Mouse (Mus musculus) olfactory bulb, adult 2 months (tissue): ENCODE results near the gene Leng9. TPM values are rescaled to one million over a fixed set of nuclear protein-coding genes. Genes with fewer than 3 reads are reported as not detected.
A peak's percentile ranks its signal among the peaks of the same experiment; 100 is the strongest.
"Not testable (repeated sequence)": the region's sequence is repeated elsewhere in the genome, so short reads cannot be mapped to it uniquely, and the experiment has no call there.

Source experiments
- H3K27ac ChIP-seq: fragments of 200-500 bp; 2 replicates; pipeline ENCODE4 v1.5.1; 2012; ENCODE audit warnings: low read depth, low read length; ENCODE audit not compliant: insufficient read depth
- H3K4me1 ChIP-seq: fragments of 200-500 bp; 2 replicates; pipeline ENCODE4 v1.6.1; 2012; ENCODE audit warnings: low read length; ENCODE audit not compliant: control insufficient read depth, insufficient read depth
- H3K4me3 ChIP-seq: fragments of 200-500 bp; 2 replicates; pipeline ENCODE4 v1.5.1; 2012; ENCODE audit warnings: mild to moderate bottlenecking, low read depth, low read length, moderate library complexity; ENCODE audit not compliant: insufficient read depth
- CTCF ChIP-seq: fragments of 200-500 bp; IDR thresholded peaks from 2 replicates; pipeline ENCODE4 v1.5.1; 2012; ENCODE audit warnings: low read depth, mild to moderate bottlenecking, low read length, moderate library complexity; ENCODE audit not compliant: insufficient read depth
- POLR2A ChIP-seq: fragments of 200-500 bp; IDR thresholded peaks from 2 replicates; pipeline ENCODE4 v1.6.1; 2012; ENCODE audit warnings: mild to moderate bottlenecking, low read depth, low read length, moderate library complexity; ENCODE audit not compliant: insufficient read depth
- WGBS: fragments of 180-500 bp; shearing (Covaris S2); methylation state at CpG from one replicate; pipeline ENCODE4 v1.1.7; 2018; 5-methylcytosine and 5-hydroxymethylcytosine counted together
- polyA plus RNA-seq: library from polyadenylated mRNA; stranded (reverse); fragments of >200 nt; gene quantifications from 2 replicates; pipeline ENCODE4 v1.2.4, GENCODE M21; 2012; ENCODE audit warnings: low replicate concordance; ENCODE audit not compliant: missing spikeins, insufficient read depth, insufficient read length

Gene Leng9
- not detected in 2 replicates for polyA plus RNA-seq

DNA sequence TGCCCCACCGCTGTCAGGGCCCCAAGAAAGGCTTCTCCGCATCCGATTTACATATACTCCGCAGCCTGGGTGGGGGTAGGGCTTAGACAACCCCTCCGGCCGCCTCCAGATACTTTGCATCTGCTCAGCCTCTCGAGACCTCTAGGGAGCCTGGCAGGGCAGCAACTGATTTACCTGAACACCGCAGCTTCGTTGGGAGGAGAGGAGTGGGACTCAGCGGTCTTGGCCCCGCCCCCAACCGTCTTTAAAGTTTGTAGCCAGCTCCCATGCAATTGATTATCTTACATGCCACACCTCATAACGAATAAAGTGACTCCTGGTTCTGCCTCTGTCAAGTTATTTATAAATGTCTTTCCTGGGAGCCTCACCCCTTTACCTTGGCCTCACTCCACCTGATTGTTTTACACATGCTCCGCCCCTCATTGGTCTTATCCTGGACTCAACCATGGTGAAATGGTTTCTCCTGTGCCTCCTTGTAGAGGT, at the start of gene Leng9:
Gene Leng9 (minus strand): TSS at position 316 of the 483 bp plus-strand sequence.
- TF ChIP-seq CTCF: no peak
- no peak for TF ChIP-seq POLR2A
- WGBS: under 1% methylated on average over 14 of the region's 14 CpGs
- Histone ChIP-seq H3K4me1 (peaks cover 16% of the 10 kb centered on the region), H3K4me3 (peak within 1 kb of the TSS; percentile 73), H3K27ac (peak within 1 kb of the TSS; percentile 98)

DNA sequence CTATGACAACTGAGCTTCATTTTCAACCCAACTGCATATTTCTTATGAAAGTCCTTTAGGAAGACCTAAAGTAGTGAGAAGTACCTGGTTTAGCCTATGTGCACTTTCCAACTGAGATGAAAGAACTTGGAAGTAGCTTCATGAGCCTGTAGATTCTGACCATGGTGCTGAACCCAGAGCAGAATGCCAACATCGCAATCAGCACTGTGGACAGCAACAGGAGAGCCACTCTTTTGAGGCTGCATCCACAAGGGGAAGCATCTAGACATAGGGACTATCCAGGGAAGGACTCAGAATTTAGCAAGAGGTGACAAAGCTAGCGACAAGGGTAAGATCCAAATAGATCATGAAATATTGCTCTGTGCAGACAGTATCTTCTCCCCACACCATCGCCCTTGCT, 28.3 kb upstream of the Leng9 start:
- H3K4me3 ChIP-seq: no peak overlapping the region
- TF ChIP-seq POLR2A (no peak), CTCF (no peak)
- H3K27ac ChIP-seq: no peak overlapping the region
- no peaks in the 10 kb centered on the region for H3K4me1 ChIP-seq
- WGBS: 46% methylated on average over 3 of the region's 3 CpGs

DNA sequence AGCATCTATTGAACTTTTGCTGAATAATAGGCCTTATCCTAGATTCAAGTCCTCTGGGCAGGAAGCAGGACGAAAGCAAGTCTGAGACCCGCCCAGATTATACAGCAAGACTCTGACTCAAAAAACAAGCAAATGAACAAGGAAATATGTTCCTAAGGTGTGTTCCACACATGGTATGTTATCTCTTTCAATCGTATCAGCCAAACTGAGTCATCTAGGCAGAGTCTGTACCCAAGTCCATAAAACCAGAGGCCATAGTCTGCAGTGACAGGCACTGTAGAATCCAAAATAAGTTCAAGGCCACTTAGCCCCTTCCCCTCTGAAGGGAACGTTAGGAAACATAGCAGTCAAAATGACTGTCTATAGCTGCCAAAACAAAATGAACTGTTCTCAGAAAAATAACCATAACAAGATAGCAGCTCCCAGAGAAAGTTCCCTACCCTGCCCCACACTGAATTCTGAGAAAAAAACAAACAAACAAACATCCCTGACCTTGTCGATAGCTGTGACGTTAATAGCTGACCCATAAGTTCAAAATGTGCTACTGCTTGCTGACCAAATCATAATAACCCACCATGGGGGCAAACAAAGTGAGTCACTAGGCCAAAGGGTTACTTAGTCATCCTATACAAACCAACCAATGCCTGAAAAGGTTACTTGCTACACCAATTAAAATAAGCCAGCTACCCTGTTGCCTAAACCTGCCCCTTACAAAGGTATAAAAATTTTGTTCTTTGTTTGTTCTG, 20.2 kb upstream of the Leng9 start:
- no peak overlapping the region for H3K4me3 ChIP-seq

DNA sequence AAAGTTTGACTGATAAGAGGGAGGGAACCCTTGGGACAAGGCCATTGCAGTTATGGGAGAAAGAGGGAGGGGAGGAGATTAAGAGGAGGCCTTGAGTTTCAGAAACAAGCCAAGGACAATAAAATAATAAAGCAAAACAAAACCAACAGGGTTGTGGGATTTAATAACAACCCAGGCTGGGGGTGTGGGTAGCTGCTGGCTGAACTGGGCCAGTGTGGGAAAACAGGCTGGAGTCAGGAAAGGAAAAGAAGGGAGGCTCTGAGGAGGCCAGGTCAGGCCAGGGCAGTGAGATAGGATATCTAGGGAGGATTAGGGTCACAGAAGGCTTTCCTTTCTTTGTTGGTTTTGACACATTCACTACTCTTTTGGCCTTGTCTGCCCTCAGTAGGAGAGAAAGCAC, 16.9 kb upstream of the Leng9 start:
- H3K4me1 ChIP-seq: peaks cover 12% of the 10 kb centered on the region
- TF ChIP-seq CTCF (no peak), POLR2A (no peak)
- H3K27ac ChIP-seq: no peak overlapping the region
- H3K4me3 ChIP-seq: no peak overlapping the region

More for the DNA sequence above, 20.2 kb upstream of the Leng9 start:
- Histone ChIP-seq H3K27ac (no peak overlapping the region), H3K4me1 (no peaks in the 10 kb centered on the region)
- no peak for TF ChIP-seq POLR2A
- TF ChIP-seq CTCF: no peak
- WGBS: 76% methylated on average over 6 of the region's 6 CpGs

DNA sequence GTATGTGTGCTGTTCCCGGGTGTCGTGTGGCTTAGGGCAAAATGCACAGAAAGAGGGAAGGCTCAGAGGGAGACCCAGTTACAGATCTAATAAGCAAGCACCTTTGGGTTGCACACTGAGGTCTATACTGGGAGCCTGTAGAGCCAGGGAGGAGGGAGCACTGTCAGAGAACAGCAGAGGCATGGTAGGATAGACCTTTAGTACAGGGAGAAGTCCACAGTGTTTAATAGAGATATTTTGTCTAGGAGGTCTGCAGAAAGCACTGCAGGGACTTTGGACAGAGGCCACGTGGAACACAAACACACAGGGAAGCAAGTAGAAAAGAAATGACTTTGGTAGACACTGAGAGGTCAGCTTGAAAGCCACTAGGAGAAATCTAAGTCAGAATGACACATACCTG, 15.1 kb upstream of the Leng9 start:
- WGBS: 25% methylated on average over 3 of the region's 3 CpGs
- Histone ChIP-seq H3K4me1 (peaks cover 12% of the 10 kb centered on the region), H3K4me3 (no peak overlapping the region), H3K27ac (no peak overlapping the region)
- no peak for TF ChIP-seq CTCF
- no peak for TF ChIP-seq POLR2A

DNA sequence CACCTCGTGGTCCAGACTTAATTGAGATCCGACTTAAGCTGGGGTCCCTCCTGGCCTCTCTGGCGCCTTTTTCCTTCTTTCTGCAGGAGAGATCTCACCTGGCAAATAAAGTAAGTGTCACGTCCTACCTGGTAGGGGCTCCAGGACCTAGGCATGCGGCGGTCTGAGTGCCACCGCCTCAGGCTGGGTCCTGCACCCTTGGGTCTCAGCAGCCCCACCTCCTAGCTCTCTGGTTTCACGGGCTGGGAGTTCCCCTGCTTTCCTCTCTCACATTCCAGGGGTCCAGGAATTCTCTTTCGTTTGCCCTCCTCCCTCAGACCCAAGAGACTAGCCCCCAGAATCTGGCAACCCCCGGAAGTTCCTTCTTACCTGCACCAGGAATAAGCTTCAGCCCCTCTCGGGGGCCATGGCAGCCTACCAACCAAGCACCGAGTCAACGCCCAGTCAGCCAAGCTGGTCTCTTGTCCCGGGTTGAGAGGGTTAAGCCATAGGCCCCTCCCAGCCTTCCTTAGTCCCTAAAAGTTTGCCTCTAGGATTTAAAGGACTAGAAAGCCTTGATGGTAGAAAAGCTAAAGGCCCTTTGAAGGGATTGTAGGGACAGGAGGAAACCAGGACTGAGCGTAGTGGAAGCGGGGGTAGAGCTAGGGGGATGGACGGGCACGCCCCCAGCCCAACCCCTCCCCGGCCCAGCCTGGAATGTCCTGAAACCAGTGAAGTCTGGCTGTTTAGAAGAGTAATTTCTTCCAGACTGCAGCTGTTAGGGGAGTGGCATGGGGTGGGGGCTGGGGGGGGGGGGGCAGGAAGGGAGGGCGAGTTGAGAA, 14.1 kb upstream of the Leng9 start, which contains the start of gene Cdc42ep5:
Gene Cdc42ep5 (minus strand): TSS at position 771 of the 821 bp plus-strand sequence.
- Histone ChIP-seq H3K27ac (no peak within 1 kb of the TSS), H3K4me1 (peaks cover 12% of the 10 kb centered on the region), H3K4me3 (peak within 1 kb of the TSS; percentile 38)
- no peak for TF ChIP-seq POLR2A
- TF ChIP-seq CTCF: no peak
- WGBS: 1% methylated on average over 19 of the region's 20 CpGs

DNA sequence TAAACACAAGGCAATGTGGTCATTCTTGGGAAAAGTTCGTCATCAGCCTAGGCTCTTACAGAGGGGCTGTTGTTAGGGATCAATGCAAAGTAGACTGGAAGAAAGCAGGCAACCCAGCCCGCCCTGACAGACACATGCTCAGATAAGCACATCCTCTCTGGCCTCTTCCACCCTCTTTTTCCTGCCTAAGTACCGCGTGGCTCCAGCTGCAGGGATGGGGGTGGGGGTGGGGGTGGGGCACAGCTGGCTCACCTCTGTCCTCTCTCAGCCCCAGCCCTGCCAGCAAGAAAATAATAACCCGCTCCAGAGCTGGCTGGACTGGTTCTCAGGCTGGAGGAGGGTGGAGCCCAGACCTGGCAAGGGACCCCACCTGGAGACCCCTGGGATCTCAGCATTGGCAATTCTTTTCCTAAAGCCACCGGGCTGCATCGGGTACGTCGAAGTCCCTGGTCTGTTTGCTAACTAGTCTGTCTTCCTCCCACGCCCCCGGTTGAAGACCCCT, 13.4 kb upstream of the Leng9 start:
- 3% methylated on average over 11 of the region's 11 CpGs for WGBS
- H3K27ac ChIP-seq: no peak overlapping the region
- H3K4me1 ChIP-seq: peaks cover 12% of the 10 kb centered on the region
- peak overlapping the region; percentile 38 for H3K4me3 ChIP-seq
- TF ChIP-seq CTCF: no peak

DNA sequence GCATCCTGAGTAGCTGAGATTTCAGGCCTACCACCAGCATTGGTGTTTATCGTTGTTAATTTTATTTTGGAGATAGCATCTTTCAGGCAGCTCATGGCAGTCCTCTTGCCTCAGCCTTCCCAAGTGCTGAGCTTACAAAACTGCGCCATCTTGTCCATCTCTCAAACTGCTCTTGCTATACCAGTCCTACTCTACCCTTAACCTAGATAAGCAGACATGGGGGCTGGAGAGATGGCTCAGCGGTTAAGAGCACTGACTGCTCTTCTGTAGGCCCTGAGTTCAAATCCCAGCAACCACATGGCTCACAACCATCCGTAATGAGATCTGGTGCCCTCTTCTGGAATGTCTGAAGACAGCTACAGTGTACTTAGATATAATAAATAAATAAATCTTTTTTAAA, 11.4 kb upstream of the Leng9 start:
- H3K4me1 ChIP-seq: peaks cover 12% of the 10 kb centered on the region
- not testable (repeated sequence) for H3K4me3 ChIP-seq, H3K27ac ChIP-seq
- 95% methylated on average over 4 of the region's 4 CpGs for WGBS

DNA sequence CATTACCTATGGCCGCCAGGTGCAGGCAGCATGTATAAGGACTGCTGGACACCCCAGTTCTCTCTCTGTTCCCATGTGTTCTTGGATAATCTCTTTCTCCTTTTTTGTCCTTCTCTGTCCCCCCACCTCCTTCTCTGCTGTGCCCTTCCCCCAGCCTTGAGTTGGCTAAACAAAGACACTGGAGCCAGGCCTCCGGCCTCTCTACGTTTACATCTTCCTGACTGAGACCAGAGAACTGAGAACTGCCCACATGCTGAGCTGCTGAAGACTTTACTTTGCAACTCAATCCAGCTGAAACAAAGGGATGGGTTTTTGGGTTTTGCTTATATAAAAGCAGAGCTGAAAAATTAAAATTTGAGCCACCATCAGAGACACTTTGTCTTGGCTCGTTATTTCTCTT, 4.8 kb upstream of the Leng9 start:
- 44% methylated on average over 4 of the region's 4 CpGs for WGBS
- no peak overlapping the region for H3K4me3 ChIP-seq
- no peak overlapping the region for H3K27ac ChIP-seq
- peaks cover 9% of the 10 kb centered on the region; the same call in 1 of the 2 replicates for H3K4me1 ChIP-seq
- TF ChIP-seq POLR2A (no peak), CTCF (no peak)
